Mouse (Mus musculus) olfactory bulb, adult 2 months (tissue): ENCODE data around the gene Ltk. TPM values are rescaled to one million over a fixed set of nuclear protein-coding genes. Genes with fewer than 3 reads are reported as not detected.

ENCODE experiments used
- H3K27ac ChIP-seq: fragments of 200-500 bp; 2 replicates; pipeline ENCODE4 v1.5.1; 2012; ENCODE audit warnings: low read depth, low read length; ENCODE audit not compliant: insufficient read depth
- H3K4me1 ChIP-seq: fragments of 200-500 bp; 2 replicates; pipeline ENCODE4 v1.6.1; 2012; ENCODE audit warnings: low read length; ENCODE audit not compliant: control insufficient read depth, insufficient read depth
- H3K4me3 ChIP-seq: fragments of 200-500 bp; 2 replicates; pipeline ENCODE4 v1.5.1; 2012; ENCODE audit warnings: mild to moderate bottlenecking, low read depth, low read length, moderate library complexity; ENCODE audit not compliant: insufficient read depth
- CTCF ChIP-seq: fragments of 200-500 bp; IDR thresholded peaks from 2 replicates; pipeline ENCODE4 v1.5.1; 2012; ENCODE audit warnings: low read depth, mild to moderate bottlenecking, low read length, moderate library complexity; ENCODE audit not compliant: insufficient read depth
- POLR2A ChIP-seq: fragments of 200-500 bp; IDR thresholded peaks from 2 replicates; pipeline ENCODE4 v1.6.1; 2012; ENCODE audit warnings: mild to moderate bottlenecking, low read depth, low read length, moderate library complexity; ENCODE audit not compliant: insufficient read depth
- WGBS: fragments of 180-500 bp; shearing (Covaris S2); methylation state at CpG from one replicate; pipeline ENCODE4 v1.1.7; 2018; 5-methylcytosine and 5-hydroxymethylcytosine counted together
- polyA plus RNA-seq: library from polyadenylated mRNA; stranded (reverse); fragments of >200 nt; gene quantifications from 2 replicates; pipeline ENCODE4 v1.2.4, GENCODE M21; 2012; ENCODE audit warnings: low replicate concordance; ENCODE audit not compliant: missing spikeins, insufficient read depth, insufficient read length

Gene Ltk
- polyA plus RNA-seq, result not detected in 2 replicates

DNA sequence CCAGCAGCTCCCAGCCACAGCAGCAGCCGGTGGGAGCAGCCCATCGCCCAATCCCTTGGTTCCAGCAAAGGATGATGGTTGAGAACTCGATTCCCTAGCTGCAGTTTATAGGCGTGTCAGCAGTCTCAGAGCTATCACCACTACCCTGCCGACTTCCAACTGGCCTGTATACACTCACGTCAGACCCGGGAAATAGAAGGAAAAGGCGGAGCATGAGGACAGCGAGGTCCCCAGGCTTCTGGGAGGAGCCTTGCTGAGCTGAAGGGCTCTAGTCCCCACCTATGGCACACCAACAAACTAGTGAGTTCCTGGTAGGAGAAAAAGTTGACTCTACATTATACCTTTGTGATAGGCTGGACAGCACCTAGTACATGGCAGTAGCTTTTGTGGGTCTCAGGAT is at the start of gene Ltk:
TSS of gene Ltk (minus strand) at position 181 of the 400 bp plus-strand sequence.
- H3K27ac ChIP-seq, result no peak within 1 kb of the TSS
- WGBS, result 41% methylated on average over 9 of the region's 9 CpGs
- TF ChIP-seq CTCF (no peak), POLR2A (no peak)
- H3K4me1 ChIP-seq, result peaks cover 13% of the 10 kb centered on the region
- no peak within 1 kb of the TSS for H3K4me3 ChIP-seq

DNA sequence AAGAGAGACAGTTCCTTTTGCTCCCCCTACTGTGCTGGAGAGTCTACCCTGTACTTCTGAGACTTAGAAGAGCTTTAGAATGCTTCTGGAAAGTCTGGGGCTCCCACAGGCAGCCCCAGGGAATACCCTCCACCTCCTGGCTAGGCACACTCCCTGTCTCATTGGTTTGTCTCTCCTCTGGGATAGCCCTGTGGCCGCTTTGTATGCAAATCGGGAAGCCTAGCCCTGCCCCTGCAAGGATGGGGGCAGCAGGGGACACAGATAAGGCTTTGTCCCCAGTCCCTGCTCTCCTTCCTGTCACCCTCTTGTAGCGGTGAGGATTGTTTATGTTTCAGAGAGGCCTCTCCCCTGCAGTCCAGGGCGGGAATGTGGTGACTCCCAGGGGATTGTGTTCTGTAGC is 48.6 kb upstream of the Ltk start:
- Histone ChIP-seq H3K4me3 (no peak overlapping the region), H3K27ac (peak overlapping the region; percentile 82), H3K4me1 (peaks cover 72% of the 10 kb centered on the region)
- TF ChIP-seq CTCF, result no peak
- no peak for TF ChIP-seq POLR2A
- WGBS, result 75% methylated on average over 4 of the region's 4 CpGs

DNA sequence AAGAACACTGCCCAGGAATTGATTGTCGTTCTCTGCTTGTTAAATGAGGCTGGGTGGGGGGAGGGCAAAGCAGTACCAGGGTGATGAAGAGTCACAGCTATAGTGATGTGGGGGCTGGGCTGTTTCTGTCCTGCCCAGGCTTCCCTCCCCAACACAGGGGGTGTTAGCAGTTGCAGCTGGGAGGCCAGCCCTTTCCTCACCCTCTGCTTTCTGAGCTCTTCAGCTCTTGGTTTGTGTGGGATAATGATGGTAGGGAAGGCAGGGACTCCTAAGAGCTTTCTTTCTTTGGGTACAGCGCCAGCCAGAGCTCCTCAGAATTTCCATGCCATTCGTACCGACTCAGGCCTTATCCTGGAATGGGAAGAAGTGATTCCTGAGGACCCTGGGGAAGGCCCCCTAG is 48.2 kb upstream of the Ltk start:
- WGBS, result 35% methylated on average over 4 of the region's 4 CpGs
- peaks cover 73% of the 10 kb centered on the region for H3K4me1 ChIP-seq
- peak overlapping the region; percentile 82 for H3K27ac ChIP-seq
- TF ChIP-seq POLR2A, result no peak
- no peak for TF ChIP-seq CTCF
- H3K4me3 ChIP-seq, result no peak overlapping the region

DNA sequence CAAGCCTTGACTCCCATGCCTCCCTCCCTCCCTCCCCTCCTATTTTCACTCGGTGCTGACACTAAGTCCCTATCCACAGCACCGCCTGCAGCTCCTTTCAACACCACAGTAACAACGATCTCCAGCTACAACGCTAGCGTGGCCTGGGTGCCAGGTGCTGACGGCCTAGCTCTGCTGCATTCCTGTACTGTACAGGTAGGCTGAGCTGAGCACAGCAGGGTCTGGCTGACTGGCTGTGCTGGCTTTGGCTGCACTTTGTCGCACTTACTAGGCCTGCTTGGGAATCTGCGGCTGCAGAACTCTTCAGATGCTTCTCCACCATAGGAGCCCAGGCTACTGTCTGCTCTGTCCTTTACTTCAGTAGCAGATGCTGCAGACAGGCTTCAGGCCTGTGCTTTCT is 45.3 kb upstream of the Ltk start:
- TF ChIP-seq POLR2A (no peak), CTCF (no peak)
- no peak overlapping the region for H3K4me3 ChIP-seq
- WGBS, result 58% methylated on average over 8 of the region's 8 CpGs

DNA sequence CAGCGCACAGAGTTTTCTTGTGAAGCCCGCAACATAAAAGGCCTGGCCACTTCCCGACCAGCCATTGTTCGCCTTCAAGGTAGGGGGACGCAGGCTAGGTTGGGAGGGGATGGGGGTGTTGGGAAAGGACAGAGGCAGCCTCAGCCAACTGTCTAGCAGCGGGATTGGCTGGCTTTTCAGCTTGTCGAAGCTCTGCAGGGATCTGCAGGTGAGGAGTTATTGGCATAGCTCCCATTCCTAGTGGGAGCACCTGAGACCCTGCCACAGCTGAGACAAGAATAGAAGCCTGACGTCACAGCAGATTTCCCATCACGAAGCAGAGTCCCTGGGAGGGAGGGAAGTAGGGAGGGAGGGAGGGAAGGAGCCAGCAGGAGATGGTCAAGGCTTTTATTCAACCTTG is 44.5 kb upstream of the Ltk start:
- TF ChIP-seq CTCF (no peak), POLR2A (peak; percentile 10; the same call in 1 of the 2 replicates)
- H3K4me1 ChIP-seq, result peaks cover 70% of the 10 kb centered on the region
- peak overlapping the region; percentile 47; the same call in 1 of the 2 replicates for H3K27ac ChIP-seq
- WGBS, result 51% methylated on average over 9 of the region's 9 CpGs
- H3K4me3 ChIP-seq, result no peak overlapping the region

More for the DNA sequence above, 45.3 kb upstream of the Ltk start:
- Histone ChIP-seq H3K4me1 (peaks cover 72% of the 10 kb centered on the region), H3K27ac (no peak overlapping the region; the same call in 1 of the 2 replicates)

DNA sequence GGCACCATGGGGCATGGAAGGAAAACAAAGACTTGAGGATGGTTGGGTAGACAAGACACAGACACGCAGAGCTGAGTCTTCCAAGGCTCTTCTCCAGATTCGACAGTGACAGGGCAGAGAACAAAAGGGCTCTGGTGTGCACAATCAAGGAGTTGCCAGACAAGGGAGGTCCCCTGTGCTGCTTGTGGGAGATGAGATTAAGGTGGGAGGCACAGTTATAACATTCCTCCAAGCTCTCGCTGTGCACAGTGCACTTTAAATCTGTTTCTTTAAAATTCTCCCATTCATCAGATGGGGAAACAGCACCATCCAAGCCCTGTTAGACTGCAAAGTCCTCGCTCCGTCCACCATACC is 44.0 kb upstream of the Ltk start:
- peak overlapping the region; percentile 47 for H3K27ac ChIP-seq
- WGBS, result 52% methylated on average over 5 of the region's 5 CpGs
- H3K4me1 ChIP-seq, result peaks cover 65% of the 10 kb centered on the region
- TF ChIP-seq POLR2A, result no peak
- no peak overlapping the region for H3K4me3 ChIP-seq

DNA sequence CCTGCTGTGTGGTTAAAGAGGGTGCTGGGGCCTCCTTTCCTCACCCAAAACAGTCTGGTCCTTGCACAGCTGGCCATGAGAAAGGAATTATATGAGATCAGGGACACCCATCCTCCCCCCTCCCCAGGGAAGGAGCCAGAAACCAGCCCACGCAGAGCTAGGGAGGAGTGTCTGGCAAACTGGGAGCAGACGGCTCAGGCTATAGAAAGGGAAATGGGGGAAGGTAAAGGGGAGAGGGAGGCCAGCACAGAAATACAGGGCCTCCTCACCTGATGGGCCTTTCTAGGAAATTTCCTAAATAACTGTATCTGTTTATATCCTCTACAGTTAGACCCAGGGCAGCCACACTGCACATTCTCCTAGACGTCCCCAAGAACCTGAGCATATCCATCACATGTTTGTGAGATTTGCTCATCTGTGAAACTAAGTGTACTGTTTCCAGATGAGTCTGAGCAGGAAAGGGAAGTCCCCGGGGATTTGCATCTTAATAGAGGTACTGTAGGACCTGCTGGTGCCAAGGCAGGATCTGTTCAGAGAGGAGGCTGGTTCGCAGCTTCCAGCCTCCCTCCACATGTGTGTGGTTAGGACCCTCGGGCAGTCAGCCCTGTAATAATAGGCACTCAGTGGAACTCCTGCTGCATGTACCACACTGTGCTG is 43.5 kb upstream of the Ltk start:
- no peak overlapping the region for H3K4me3 ChIP-seq
- TF ChIP-seq CTCF, result no peak
- whole genome bisulfite sequencing, result 32% methylated on average over 6 of the region's 6 CpGs

DNA sequence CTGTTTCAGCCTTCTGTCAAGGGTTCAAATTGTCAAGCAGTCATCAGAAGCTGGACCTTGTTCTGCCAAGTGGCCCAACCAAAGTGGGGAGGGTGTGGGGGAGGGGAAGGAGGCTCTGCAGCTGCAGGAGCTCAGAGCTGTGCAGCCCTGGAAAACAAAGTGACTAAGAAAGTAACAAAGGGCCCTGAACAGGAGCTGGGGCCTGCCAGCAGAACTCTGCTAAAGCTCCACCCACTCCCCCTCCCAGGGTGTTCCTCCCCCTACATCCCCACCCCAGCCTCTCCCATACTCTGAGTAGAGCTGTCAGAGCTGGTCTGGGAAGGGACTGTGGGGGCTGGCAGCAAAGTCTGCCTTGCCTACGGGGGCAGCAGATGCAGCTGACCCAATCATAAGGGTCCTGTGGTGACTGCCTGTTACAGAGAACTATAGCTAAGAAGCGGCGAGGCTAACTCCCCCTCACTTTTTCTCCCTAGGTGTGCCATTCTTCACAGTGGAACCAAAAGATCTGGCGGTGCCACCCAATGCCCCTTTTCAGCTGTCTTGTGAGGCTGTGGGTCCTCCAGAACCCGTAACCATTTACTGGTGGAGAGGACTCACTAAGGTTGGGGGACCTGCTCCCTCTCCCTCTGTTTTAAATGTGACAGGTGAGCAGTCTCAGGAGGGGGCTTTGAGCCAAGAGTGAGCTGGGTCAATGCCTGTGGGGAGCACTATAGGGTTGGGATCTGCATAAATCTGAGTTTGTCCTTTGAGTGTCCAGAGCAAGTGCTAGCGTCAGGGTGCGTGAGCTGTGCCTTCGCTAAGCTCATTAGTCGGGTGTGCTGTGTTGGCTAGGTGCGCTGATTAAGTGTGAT is 42.8 kb upstream of the Ltk start:
- H3K4me3 ChIP-seq, result no peak overlapping the region
- peaks cover 64% of the 10 kb centered on the region for H3K4me1 ChIP-seq
- peak overlapping the region; percentile 47 for H3K27ac ChIP-seq
- WGBS, result 36% methylated on average over 10 of the region's 10 CpGs
- TF ChIP-seq POLR2A (no peak), CTCF (no peak)

More for the DNA sequence above, 43.5 kb upstream of the Ltk start:
- Histone ChIP-seq H3K27ac (peak overlapping the region; percentile 47), H3K4me1 (peaks cover 64% of the 10 kb centered on the region)

DNA sequence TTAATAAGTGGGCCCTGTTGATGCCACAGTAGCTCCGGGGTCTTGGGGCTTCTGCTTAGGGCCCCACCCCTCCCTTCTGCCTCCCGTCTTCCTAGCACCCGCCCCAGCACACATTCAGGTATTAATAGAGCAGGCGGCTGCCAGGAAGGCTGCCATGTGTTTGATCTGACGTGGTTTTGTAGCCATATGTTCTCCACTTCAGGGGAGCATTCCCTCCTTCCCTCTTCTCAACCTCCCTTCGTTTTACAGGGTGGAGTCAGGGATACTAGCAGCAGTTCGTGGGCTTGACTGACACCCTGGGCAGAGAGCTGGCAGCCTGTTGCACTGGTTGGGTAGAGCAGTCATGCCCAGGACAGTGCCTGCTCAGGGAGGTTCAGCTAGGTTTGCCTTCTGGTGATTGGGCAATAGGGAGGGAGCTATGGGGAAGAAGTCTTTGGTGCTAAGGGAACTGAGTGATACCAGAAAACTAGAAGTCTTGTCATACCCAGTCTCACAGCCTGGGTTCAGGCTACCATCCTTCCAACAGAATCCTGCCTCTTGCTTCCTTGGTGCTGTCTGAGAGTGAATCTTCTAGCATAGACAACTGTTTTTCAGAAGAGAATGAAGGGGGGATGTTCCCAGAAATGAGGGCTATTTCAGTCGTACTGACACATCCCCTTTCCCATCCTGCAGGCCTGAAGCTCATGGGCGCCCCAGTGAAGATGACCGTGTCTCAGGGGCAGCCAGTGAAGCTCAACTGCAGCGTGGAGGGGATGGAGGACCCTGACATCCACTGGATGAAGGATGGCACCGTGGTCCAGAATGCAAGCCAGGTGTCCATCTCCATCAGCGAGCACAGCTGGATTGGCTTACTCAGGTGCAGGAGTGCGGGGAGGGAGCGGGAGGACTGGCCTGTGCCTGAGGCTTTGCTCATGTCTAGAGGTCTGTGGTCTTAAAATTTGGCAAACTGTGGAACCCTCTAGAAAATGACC is 40.9 kb upstream of the Ltk start:
- Histone ChIP-seq H3K27ac (peak overlapping the region; percentile 74; the same call in 1 of the 2 replicates), H3K4me3 (peak overlapping the region; percentile 91), H3K4me1 (peaks cover 57% of the 10 kb centered on the region)
- WGBS, result 56% methylated on average over 15 of the region's 15 CpGs
- TF ChIP-seq POLR2A (no peak), CTCF (no peak)
